Mouse (Mus musculus): Measurements from ENCODE around the gene Sirt7. TPM values are rescaled to one million over a fixed set of nuclear protein-coding genes. Genes with fewer than 3 reads are reported as not detected.

The Sirt7 gene
- total and polyA plus RNA-seq, 3 experiments, result 72.3 to 78.2 TPM; not detected in 1

DNA sequence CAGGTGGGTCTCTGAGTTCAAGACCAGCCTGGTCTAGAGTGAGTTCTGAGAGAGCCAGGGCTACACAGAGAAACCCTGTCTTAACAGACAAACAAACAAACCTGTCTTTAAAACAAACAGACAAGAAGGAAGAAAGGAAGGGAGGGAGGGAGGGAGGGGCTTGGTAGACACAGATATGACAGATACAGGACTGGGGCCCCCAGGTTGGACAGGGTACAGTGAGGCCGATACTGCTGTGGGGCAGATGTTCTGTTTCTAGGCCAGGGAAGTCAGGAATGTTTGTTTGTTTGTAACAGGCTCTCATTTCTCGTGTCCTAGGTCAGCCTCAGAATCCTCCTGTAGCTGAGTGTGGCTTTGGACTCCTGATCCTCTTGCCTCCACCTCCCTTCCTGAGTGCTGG is 21.5 kb downstream of the Sirt7 start:
- no peaks in the 10 kb centered on the region for H3K27me3 ChIP-seq (ENCODE audit: control insufficient read depth in 1 of 2, insufficient read depth in 2 of 2, low read length in 2 of 2)
- H3K9ac ChIP-seq (ENCODE audit: control insufficient read depth, low read depth, low read length, poor library complexity, severe bottlenecking), result no peak overlapping the region
- peaks cover 5 to 14% of the 10 kb centered on the region in 2 experiments for H3K4me1 ChIP-seq (ENCODE audit: control insufficient read depth in 1 of 2, insufficient read depth in 2 of 2, low read length in 2 of 2)
- no peak for DNase-seq (ENCODE audit: low read depth, low spot score)
- peaks cover 15% of the 10 kb centered on the region for H3K79me2 ChIP-seq (ENCODE audit: control insufficient read depth, insufficient read depth, low read length, poor library complexity)
- H3K27ac ChIP-seq (ENCODE audit: control insufficient read depth, low read depth, low read length), result no peak overlapping the region
- peaks cover 12 to 21% of the 10 kb centered on the region in 2 experiments for H3K36me3 ChIP-seq (ENCODE audit: control insufficient read depth in 1 of 2, insufficient read depth in 2 of 2, low read length in 2 of 2)
- no peaks in the 10 kb centered on the region for H3K9me3 ChIP-seq (replicated peaks; ENCODE audit: insufficient read depth, low read length)
- TF ChIP-seq E2F4 (IDR thresholded peaks at IDR 0.05; ENCODE audit: borderline replicate concordance, low read depth, low read length) (no peak), ZC3H11A (IDR thresholded peaks at IDR 0.05; ENCODE audit: low read depth, low read length) (no peak), GABPA (IDR thresholded peaks at IDR 0.05; ENCODE audit: low read depth, low read length) (no peak), RAD21 (IDR thresholded peaks at IDR 0.05; ENCODE audit: low read depth, low read length) (no peak), TBP (IDR thresholded peaks at IDR 0.05; ENCODE audit: low read depth, low read length) (no peak), RCOR1 (IDR thresholded peaks at IDR 0.05; ENCODE audit: low read depth, low read length) (no peak), ELF1 (IDR thresholded peaks at IDR 0.05; ENCODE audit: low read depth, low read length) (no peak), MYB (IDR thresholded peaks at IDR 0.05; ENCODE audit: low read depth, low read length) (no peak), ZKSCAN1 (IDR thresholded peaks at IDR 0.05; ENCODE audit: low read depth, low read length) (no peak), TAL1 (IDR thresholded peaks at IDR 0.05; ENCODE audit: low read length) (no peak), BHLHE40 (IDR thresholded peaks at IDR 0.05; ENCODE audit: borderline replicate concordance, low read depth, low read length) (no peak)
- H3K4me3 ChIP-seq (ENCODE audit: control insufficient read depth in 1 of 2, insufficient read depth in 1 of 2, low read depth in 2 of 2, low read length in 2 of 2), result no peak overlapping the region

DNA sequence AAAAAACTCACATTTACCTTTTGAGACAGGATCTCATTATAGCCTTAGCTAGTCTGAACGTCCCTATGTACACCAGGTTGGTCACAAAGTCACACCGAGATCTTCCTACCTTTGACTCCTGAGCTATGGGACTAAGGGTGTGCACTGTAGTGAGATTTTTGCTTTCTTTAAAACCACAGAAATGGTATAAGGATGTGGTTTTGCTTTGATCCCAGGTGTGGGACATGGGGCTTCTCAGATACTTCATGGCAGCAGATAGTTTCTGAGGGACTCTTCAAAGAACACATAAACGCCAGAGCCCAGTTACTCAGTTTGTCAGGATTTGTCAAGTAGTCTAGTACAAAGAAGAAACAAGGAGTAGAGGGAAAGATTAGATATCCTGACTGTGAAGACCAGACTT is 24.3 kb downstream of the Sirt7 start:
- H3K4me1 ChIP-seq (ENCODE audit: control insufficient read depth in 1 of 2, insufficient read depth in 2 of 2, low read length in 2 of 2), result peaks cover 5 to 28% of the 10 kb centered on the region in 2 experiments
- H3K79me2 ChIP-seq (ENCODE audit: control insufficient read depth, insufficient read depth, low read length, poor library complexity), result peaks cover 40% of the 10 kb centered on the region
- no peak overlapping the region for H3K4me3 ChIP-seq (ENCODE audit: control insufficient read depth in 1 of 2, insufficient read depth in 1 of 2, low read depth in 2 of 2, low read length in 2 of 2)
- no peaks in the 10 kb centered on the region for H3K9me3 ChIP-seq (replicated peaks; ENCODE audit: insufficient read depth, low read length)
- peaks cover 24 to 35% of the 10 kb centered on the region in 2 experiments for H3K36me3 ChIP-seq (ENCODE audit: control insufficient read depth in 1 of 2, insufficient read depth in 2 of 2, low read length in 2 of 2)
- no peaks in the 10 kb centered on the region for H3K27me3 ChIP-seq (ENCODE audit: control insufficient read depth in 1 of 2, insufficient read depth in 2 of 2, low read length in 2 of 2)
- H3K9ac ChIP-seq (ENCODE audit: control insufficient read depth, low read depth, low read length, poor library complexity, severe bottlenecking), result no peak overlapping the region
- H3K27ac ChIP-seq (ENCODE audit: control insufficient read depth, low read depth, low read length), result no peak overlapping the region
- TF ChIP-seq EP300 (IDR thresholded peaks at IDR 0.05; ENCODE audit: low read depth in 1 of 2, low read length in 2 of 2) (no peak), POLR2A (IDR thresholded peaks at IDR 0.05; ENCODE audit: control insufficient read depth in 1 of 2, insufficient read depth in 1 of 2, low read depth in 1 of 2, low read length in 2 of 2, poor library complexity in 1 of 2) (0 out of 4 replicates have a peak, but pooled peaks of 1 of the 2 experiments have one; percentile 6), GATA1 (IDR thresholded peaks at IDR 0.05; ENCODE audit: low read depth, low read length) (no peak), RCOR1 (IDR thresholded peaks at IDR 0.05; ENCODE audit: low read depth, low read length) (no peak), MYC (IDR thresholded peaks at IDR 0.05; ENCODE audit: low read depth, low read length) (no peak)
- DNase-seq (ENCODE audit: low read depth, low spot score), result no peak

All from MEL (cell line).